Mouse (Mus musculus) T-helper 1 cell (primary cell): ENCODE results near the gene Zic2.

Experiments
- in situ Hi-C: fragments of 300-600 bp; cut with MboI, MseI; formaldehyde crosslinking; loops from one replicate; pipeline ENCODE4 v1.15.1; 2025; ENCODE audit warnings: high pct_unique_total_duplicates

Zic2 gene

DNA sequence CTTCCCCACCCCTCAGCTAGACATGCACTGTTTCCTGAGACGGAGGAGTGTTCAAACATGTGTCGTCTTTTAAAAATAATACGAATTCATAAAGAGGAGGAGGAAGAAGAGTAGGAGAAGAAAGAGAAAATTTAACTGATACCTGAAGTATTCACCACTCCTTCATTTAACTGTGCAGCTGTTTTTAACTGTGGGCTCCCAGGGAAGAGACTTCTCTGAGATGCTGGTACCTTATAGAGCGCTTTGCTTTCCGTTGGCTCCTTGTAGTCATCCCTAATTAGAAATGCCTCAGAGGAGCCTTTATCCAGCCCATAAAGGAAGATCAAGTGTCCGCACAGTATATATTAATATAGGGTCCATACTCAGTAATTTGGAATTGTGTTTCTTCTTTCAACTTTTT lies 16.3 kb downstream of the Zic2 start:
- in situ Hi-C loops = no loop called here

- in situ Hi-C loops = no loop called here
Measured at GRCm38 (mm10) chr14:122492015-122492414, 16.8 kb downstream of the Zic2 start.

GRCm38 (mm10) chr14:122509058-122509457 lies 33.8 kb downstream of the Zic2 start:
- in situ Hi-C loops = no loop called here

GRCm38 (mm10) chr14:122511519-122511918 lies 36.3 kb downstream of the Zic2 start:
- in situ Hi-C loops = loop anchor here (5.0 to 10.0 kb wide), 2 partner anchors 76 to 363 kb away; no protein-coding TSS in a partner anchor

GRCm38 (mm10) chr14:122513511-122514036 lies 38.3 kb downstream of the Zic2 start:
- in situ Hi-C loops = loop anchor here (5.0 to 10.0 kb wide), 2 partner anchors 74 to 361 kb away; no protein-coding TSS in a partner anchor

- in situ Hi-C loops = no loop called here
Measured at GRCm38 (mm10) chr14:122528475-122528874, 53.2 kb downstream of the Zic2 start.
